Mouse (Mus musculus): ENCODE results near the gene Gpsm2. TPM values are rescaled to one million over a fixed set of nuclear protein-coding genes. Genes with fewer than 3 reads are reported as not detected.
"Not testable (repeated sequence)": the region's sequence is repeated elsewhere in the genome, so short reads cannot be mapped to it uniquely, and the experiment has no call there.

The Gpsm2 gene
- total RNA-seq, 4 experiments from 2014 or later = 13.3 to 19.1 (median 14.5) TPM

- no peak for DNase-seq (ENCODE audit: low spot score in 2 of 2)
These were observed 63.5 kb downstream of the Gpsm2 start for GRCm38 (mm10) chr3:108658612-108659011.

GRCm38 (mm10) chr3:108655486-108655885, 66.6 kb downstream of the Gpsm2 start:
- no peak for DNase-seq (ENCODE audit: low spot score in 2 of 2)

- DNase-seq (ENCODE audit: low spot score in 2 of 2) = no peak
These were observed 67.5 kb downstream of the Gpsm2 start for GRCm38 (mm10) chr3:108654566-108654965.

- peak; percentile 88 to 93 for DNase-seq (ENCODE audit: low spot score in 2 of 2)
These were observed 68.3 kb downstream of the Gpsm2 start, which contains the start of gene Clcc1 for GRCm38 (mm10) chr3:108653710-108654379. Gene Clcc1 (plus strand): TSS chr3:108653913.

GRCm38 (mm10) chr3:108652866-108653642, 69.1 kb downstream of the Gpsm2 start:
- no peak for DNase-seq (ENCODE audit: low spot score in 2 of 2)

GRCm38 (mm10) chr3:108647681-108648080, 74.4 kb downstream of the Gpsm2 start:
- not testable (repeated sequence) for DNase-seq (ENCODE audit: low spot score in 2 of 2)

- peak; percentile 21 to 44 for DNase-seq (ENCODE audit: low spot score in 2 of 2)
These were observed 76.1 kb downstream of the Gpsm2 start for GRCm38 (mm10) chr3:108646036-108646435.

- no peak for DNase-seq (ENCODE audit: low spot score in 2 of 2)
These were observed 77.3 kb downstream of the Gpsm2 start for GRCm38 (mm10) chr3:108644856-108645255.

- no peak for DNase-seq (ENCODE audit: low spot score in 2 of 2)
These were observed 81.1 kb downstream of the Gpsm2 start for GRCm38 (mm10) chr3:108640998-108641397.

- DNase-seq (ENCODE audit: low spot score in 2 of 2) = no peak
These were observed 82.7 kb downstream of the Gpsm2 start for GRCm38 (mm10) chr3:108639412-108639811.

- no peak for DNase-seq (ENCODE audit: low spot score in 2 of 2)
These were observed 87.3 kb downstream of the Gpsm2 start for GRCm38 (mm10) chr3:108634761-108635160.

Other genes with a start within 250 kb of the Gpsm2 start
- gene 1700013F07Rik, start 188.2 kb downstream of the Gpsm2 start, total RNA-seq (2022) = 1 to 10 TPM; 1.4 to 3.5 (median 2.3) TPM
- gene 5330417C22Rik, start 185.8 kb downstream of the Gpsm2 start, total RNA-seq (2022) = 10 to 100 TPM; 22.1 to 33.4 (median 25.9) TPM
- gene Tmem167b, start 159.8 kb downstream of the Gpsm2 start, total RNA-seq (2022) = 10 to 100 TPM; 48.9 to 63.5 (median 54.0) TPM
- gene Taf13, start 150.6 kb downstream of the Gpsm2 start, total RNA-seq (2022) = 10 to 100 TPM; 22.1 to 28.2 (median 27.0) TPM
- gene Wdr47, start 131.0 kb downstream of the Gpsm2 start, total RNA-seq (2022) = 100 to 1,000 TPM; 113 to 153 (median 135) TPM
- gene Clcc1, start 68.4 kb downstream of the Gpsm2 start, total RNA-seq (2022) = 10 to 100 TPM; 28.4 to 35.8 (median 34.4) TPM
- not detected for gene Aknad1, start 17.3 kb upstream of the Gpsm2 start, total RNA-seq (2022)
- 10 to 100 TPM; 22.8 to 39.8 (median 30.9) TPM for gene Stxbp3, start 118.2 kb upstream of the Gpsm2 start, total RNA-seq (2022)
- under 1 TPM in 1 of 4 experiments, not detected in 3; 0.13 TPM for gene Fndc7, start 167.7 kb upstream of the Gpsm2 start, total RNA-seq (2022)
- gene Prpf38b, start 189.4 kb upstream of the Gpsm2 start, total RNA-seq (2022) = 10 to 100 TPM; 43.2 to 57.0 (median 47.7) TPM
- 1 to 10 TPM; 2.4 to 4.3 (median 3.0) TPM for gene Henmt1, start 217.6 kb upstream of the Gpsm2 start, total RNA-seq (2022)
- gene Gm9857, start 218.1 kb upstream of the Gpsm2 start, total RNA-seq (2022) = not detected